8 mouse cellular contexts compared by ENCODE assay signal in the genomic region with DNA sequence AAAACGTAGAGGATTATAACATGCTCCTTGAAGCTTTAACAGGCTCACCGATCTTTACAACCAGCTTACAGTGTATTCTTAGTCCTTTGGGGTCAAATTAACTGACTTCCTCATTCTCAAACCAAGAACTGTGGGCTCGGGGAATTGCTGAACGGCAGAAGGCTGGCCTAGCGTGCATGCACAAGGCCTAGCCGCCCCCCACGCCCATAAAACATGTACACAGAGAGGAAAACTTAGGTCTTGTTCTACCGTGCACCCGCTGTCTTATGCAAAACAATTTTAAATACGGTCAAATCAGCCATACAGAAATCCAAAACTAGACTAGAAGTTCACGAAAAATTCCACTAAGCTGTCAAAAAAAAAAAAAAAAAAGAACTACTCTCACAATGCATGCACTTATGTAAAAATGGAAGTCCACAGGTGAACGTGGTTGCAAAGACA. TPM values are rescaled to one million over a fixed set of nuclear protein-coding genes. Genes with fewer than 3 reads are reported as not detected.
DNase-seq lines count a peak whose midpoint lies in the region; ATAC-seq lines count a peak whose summit lies in the region.

No protein-coding gene starts in this region.

- peaks cover 7% of the 10 kb centered on the region; the same call in 1 of the 2 replicates for H3K9me3 ChIP-seq in forebrain, embryonic 10.5 days
- no peaks in the 10 kb centered on the region for H3K9me3 ChIP-seq in lung, embryonic 16.5 days (ENCODE audit: control insufficient read depth, low read length)

- ATAC-seq in inflammation-experienced regulatory T-cells, adult 6 months: peak; percentile 1
- no peak for ATAC-seq in lung, embryonic 16.5 days (ENCODE audit: low read depth)

- no peaks in the 10 kb centered on the region for H3K27me3 ChIP-seq in forebrain, embryonic 10.5 days (ENCODE audit: poor library complexity, severe bottlenecking)
- H3K27me3 ChIP-seq in lung, embryonic 16.5 days (ENCODE audit: control insufficient read depth, insufficient read depth, low read depth, low read length): no peaks in the 10 kb centered on the region

- WGBS in forebrain, embryonic 10.5 days: 6% methylated on average over 12 of the region's 12 CpGs
- WGBS in lung, embryonic 16.5 days: 1% methylated on average over 12 of the region's 12 CpGs

- H3K4me2 ChIP-seq in lung, embryonic 16.5 days (ENCODE audit: low read depth, low read length): peak overlapping the region; percentile 63

- H3K9ac ChIP-seq in lung, embryonic 16.5 days (ENCODE audit: low read length): peak overlapping the region; percentile 100

- H3K27ac ChIP-seq in forebrain, embryonic 10.5 days: peak overlapping the region; percentile 99
- H3K27ac ChIP-seq in lung, embryonic 16.5 days (ENCODE audit: low read length): peak overlapping the region; percentile 100

- peak overlapping the region; percentile 99 for H3K4me3 ChIP-seq in forebrain, embryonic 10.5 days
- peak overlapping the region; percentile 100 for H3K4me3 ChIP-seq in lung, embryonic 16.5 days (ENCODE audit: low read length)

- H3K36me3 ChIP-seq in forebrain, embryonic 10.5 days (replicated peaks): peaks cover 33% of the 10 kb centered on the region
- H3K36me3 ChIP-seq in lung, embryonic 16.5 days (ENCODE audit: control insufficient read depth, insufficient read depth, low read length): peaks cover 6% of the 10 kb centered on the region; the same call in 1 of the 2 replicates

- H3K4me1 ChIP-seq in forebrain, embryonic 10.5 days: peaks cover 15% of the 10 kb centered on the region
- H3K4me1 ChIP-seq in lung, embryonic 16.5 days (replicated peaks; ENCODE audit: control insufficient read depth, insufficient read depth, low read length): peaks cover 5% of the 10 kb centered on the region; the same call in 1 of the 2 replicates

- DNase-seq in adrenal gland, postnatal 14 days: peak; percentile 52
- DNase-seq in adrenal gland, adult 2 months: no peak
- peak; percentile 50 for DNase-seq in NIH3T3 (ENCODE audit: low read depth)
- DNase-seq in forebrain, embryonic 10.5 days (ENCODE audit: extremely low spot score, low spot score): peak; percentile 26
- peak; percentile 21 for DNase-seq in retina, postnatal 1 day
- no peak for DNase-seq in ovary, postnatal 36 days (ENCODE audit: low spot score)

RNA-seq across cellular contexts. Expression of gene Wtap, which starts 2.8 kb away (rescaled TPM):
- 58.1 and 63.8 TPM in 2 replicates for total RNA-seq in adrenal gland, postnatal 14 days (2021)
- total RNA-seq in adrenal gland, adult 2 months (2021): 10 to 100 TPM; 54.5 to 60.2 TPM
- 12.2 and 12.8 TPM in 2 replicates for polyA plus RNA-seq in adrenal gland, adult 2 months (2012; rRNA removed)
- polyA plus RNA-seq in forebrain, embryonic 10.5 days (2016; fragmentation: Nextera tagmentation; extraction: Ambion mirVana): 140 and 149 TPM in 2 replicates
- polyA plus RNA-seq in inflammation-experienced regulatory T-cells, adult 6 months (2017; shearing (Covaris generic)): 100 to 1,000 TPM; 115 to 197 (median 137) TPM
- 126 and 128 TPM in 2 replicates for polyA plus RNA-seq in lung, embryonic 16.5 days (2015; fragmentation: Nextera tagmentation; extraction: Ambion mirVana)

RNA-seq across cellular contexts. Expression of gene Sod2, which starts 15.4 kb away (rescaled TPM):
- total RNA-seq in adrenal gland, postnatal 14 days (2021): 674 and 682 TPM in 2 replicates
- total RNA-seq in adrenal gland, adult 2 months (2021): 100 to 1,000 TPM; 464 to 485 TPM
- 1,090 and 1,205 TPM in 2 replicates for polyA plus RNA-seq in adrenal gland, adult 2 months (2012; rRNA removed)
- polyA plus RNA-seq in forebrain, embryonic 10.5 days (2016; fragmentation: Nextera tagmentation; extraction: Ambion mirVana): 109 TPM in 2 replicates
- polyA plus RNA-seq in inflammation-experienced regulatory T-cells, adult 6 months (2017; shearing (Covaris generic)): 10 to 100 TPM; 58.1 to 60.8 (median 59.0) TPM
- 102 and 116 TPM in 2 replicates for polyA plus RNA-seq in lung, embryonic 16.5 days (2015; fragmentation: Nextera tagmentation; extraction: Ambion mirVana)

RNA-seq across cellular contexts. Expression of gene Acat2, which starts 30.7 kb away (rescaled TPM):
- total RNA-seq in adrenal gland, postnatal 14 days (2021): 90.9 and 102 TPM in 2 replicates
- total RNA-seq in adrenal gland, adult 2 months (2021): 100 to 1,000 TPM; 108 to 139 TPM
- 19.4 and 20.3 TPM in 2 replicates for polyA plus RNA-seq in adrenal gland, adult 2 months (2012; rRNA removed)
- polyA plus RNA-seq in forebrain, embryonic 10.5 days (2016; fragmentation: Nextera tagmentation; extraction: Ambion mirVana): 396 and 405 TPM in 2 replicates
- 10 to 100 TPM; 43.9 to 61.5 (median 48.0) TPM for polyA plus RNA-seq in inflammation-experienced regulatory T-cells, adult 6 months (2017; shearing (Covaris generic))
- polyA plus RNA-seq in lung, embryonic 16.5 days (2015; fragmentation: Nextera tagmentation; extraction: Ambion mirVana): 83.8 and 91.4 TPM in 2 replicates

RNA-seq across cellular contexts. Expression of gene Acat3, which starts 50.8 kb away (rescaled TPM):
- 1.6 and 21.6 TPM in 2 replicates for total RNA-seq in adrenal gland, postnatal 14 days (2021)
- total RNA-seq in adrenal gland, adult 2 months (2021): 1 to 10 TPM; 2.4 to 6.4 TPM
- 0.15 and 0.33 TPM in 2 replicates for polyA plus RNA-seq in adrenal gland, adult 2 months (2012; rRNA removed)
- polyA plus RNA-seq in forebrain, embryonic 10.5 days (2016; fragmentation: Nextera tagmentation; extraction: Ambion mirVana): 1.5 and 2.0 TPM in 2 replicates
- polyA plus RNA-seq in inflammation-experienced regulatory T-cells, adult 6 months (2017; shearing (Covaris generic)): 1 to 10 TPM in 1 of 3 experiments, under 1 TPM in 2; 0.67 to 1.2 (median 0.71) TPM
- 0.87 and 0.92 TPM in 2 replicates for polyA plus RNA-seq in lung, embryonic 16.5 days (2015; fragmentation: Nextera tagmentation; extraction: Ambion mirVana)

Comparison
In these comparisons a context has a peak if more than half of its experiments do, and no peak if none do; other contexts are left out.
1. DNase-seq: peak in adrenal gland, postnatal 14 days (single experiment), NIH3T3 (single experiment), forebrain, embryonic 10.5 days (single experiment) and retina, postnatal 1 day (single experiment); none in adrenal gland, adult 2 months (single experiment) and ovary, postnatal 36 days (single experiment).